Mouse (Mus musculus) layer of hippocampus, adult 18-20 months (tissue): ENCODE measurements around the gene Trmt2a. TPM values are rescaled to one million over a fixed set of nuclear protein-coding genes. Genes with fewer than 3 reads are reported as not detected.
A peak's percentile ranks its signal among the peaks of the same experiment; 100 is the strongest.
"Not testable (repeated sequence)": the region's sequence is repeated elsewhere in the genome, so short reads cannot be mapped to it uniquely, and the experiment has no call there.

Experiments
- DNase-seq, 2 experiments: peaks; one replicate each; pipeline ENCODE4 v3.0.0; 2022; ENCODE audit warnings: low spot score in 2 of 2
- microRNA-seq, 2 experiments: library from miRNA; unstranded; fragments of <30 nt; microRNA quantifications; one replicate each; pipeline ENCODE4 v1.2.0; 2021
- total RNA-seq, 2 experiments: library from RNA; stranded (reverse); gene quantifications; 2 replicates each; pipeline ENCODE4 v1.2.3; 2021

Trmt2a gene
- total RNA-seq, 2 experiments from 2014 or later: 50.7 to 53.0 TPM

DNA sequence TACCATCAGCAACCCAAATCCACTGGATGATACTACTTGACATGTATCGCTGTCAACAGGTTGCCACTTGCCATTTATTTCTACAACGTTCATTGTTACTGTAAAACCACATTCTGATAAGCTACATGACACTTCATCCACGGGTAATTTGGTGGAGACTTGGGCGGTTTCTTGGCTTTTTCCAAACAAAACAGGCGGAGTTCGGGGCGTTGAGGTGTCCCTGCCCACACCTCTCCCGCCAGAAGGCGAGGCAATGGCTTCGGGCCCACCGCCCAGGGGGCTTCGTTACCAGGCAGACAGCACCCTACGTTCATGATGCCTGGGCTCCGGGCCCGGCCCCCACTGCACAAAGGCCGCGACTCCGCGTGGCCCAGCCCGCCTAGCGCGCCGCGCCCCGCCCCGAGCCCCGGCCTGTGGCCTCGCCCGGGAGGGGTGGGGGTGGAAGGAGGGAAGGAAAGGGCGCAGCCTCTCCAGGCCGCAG lies 40.1 kb downstream of the Trmt2a start:
- peak in 1 of 2 experiments; percentile 15 for DNase-seq

DNA sequence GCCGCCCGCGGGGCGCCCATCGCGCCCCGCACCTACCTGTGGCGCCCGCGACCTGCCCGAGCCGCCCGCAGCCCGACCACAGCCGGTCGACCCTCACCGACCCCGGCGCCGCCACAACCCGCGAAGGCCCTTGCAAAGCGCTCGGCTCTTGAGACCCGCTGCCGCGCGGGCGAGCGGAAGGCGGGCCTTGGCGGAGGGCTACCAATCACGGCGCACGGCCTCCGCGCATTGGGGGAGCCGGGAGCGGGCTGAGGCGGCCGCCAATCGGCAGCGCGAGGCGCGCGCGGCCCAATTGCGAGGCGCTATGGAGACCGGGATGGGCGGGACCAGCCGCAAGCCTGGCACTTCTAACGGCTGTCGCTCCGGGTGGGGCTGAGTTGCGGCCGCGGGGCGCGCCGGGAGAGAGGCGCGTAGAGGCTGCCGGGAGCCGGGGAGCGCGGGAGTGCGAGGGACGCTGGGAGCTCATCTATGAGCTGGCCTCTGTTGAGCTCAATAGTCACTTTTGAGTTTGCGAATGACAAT lies 40.6 kb downstream of the Trmt2a start, which contains the start of gene Dgcr8:
Gene Dgcr8 (minus strand): TSS at position 180 of the 522 bp plus-strand sequence.
- peak; percentile 99 for DNase-seq

DNA sequence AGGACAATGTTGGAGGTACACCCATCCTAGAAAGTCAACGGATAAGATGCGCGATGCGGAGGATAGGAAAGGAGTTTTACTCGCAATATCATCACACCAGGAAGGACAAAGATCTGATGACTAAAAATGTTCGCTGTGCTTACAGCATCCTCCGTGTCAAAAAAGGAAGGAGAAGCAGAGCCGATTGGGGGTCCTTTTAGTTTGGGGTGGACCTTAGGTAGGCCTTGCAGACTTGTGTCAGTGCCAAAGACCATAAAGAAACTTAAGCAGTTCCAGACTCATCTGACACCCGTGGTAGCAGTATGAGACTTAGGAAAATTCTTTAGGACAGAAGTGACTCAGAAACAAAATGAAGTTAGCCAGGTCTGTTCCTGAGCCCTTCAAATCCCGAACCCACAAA lies 41.1 kb downstream of the Trmt2a start:
- DNase-seq: not testable (repeated sequence)

Small RNA genes lying within 50 kb of the gene (microRNA-seq; reads per million reads assigned to microRNA genes)
- gene Gm24572 (0 reads per million in 2 experiments), gene Mir1306 (190 to 204 reads per million in 2 experiments)

Other genes with a start within 250 kb of the Trmt2a start
- gene Dgcr6, start 195.8 kb upstream of the Trmt2a start, total RNA-seq: 10 to 100 TPM; 71.2 to 76.7 TPM
- gene Prodh, start 158.5 kb upstream of the Trmt2a start, total RNA-seq: 10 to 100 TPM; 41.1 to 45.8 TPM
- 100 to 1,000 TPM; 108 to 117 TPM for gene Rtn4r, start 121.0 kb upstream of the Trmt2a start, total RNA-seq
- not detected for gene Ccdc188, start 30.8 kb upstream of the Trmt2a start, total RNA-seq
- 10 to 100 TPM; 69.4 to 75.9 TPM for gene Zdhhc8, start 13.5 kb upstream of the Trmt2a start, total RNA-seq
- gene Ranbp1, start 53 bp downstream of the Trmt2a start, total RNA-seq: 10 to 100 TPM; 88.9 to 95.6 TPM
- gene Gm49776, start 9.6 kb downstream of the Trmt2a start, total RNA-seq: not detected
- 10 to 100 TPM; 35.7 to 43.0 TPM for gene Dgcr8, start 40.6 kb downstream of the Trmt2a start, total RNA-seq
- 100 to 1,000 TPM; 102 to 116 TPM for gene Tango2, start 99.4 kb downstream of the Trmt2a start, total RNA-seq
- 10 to 100 TPM; 33.2 to 38.6 TPM for gene Arvcf, start 99.5 kb downstream of the Trmt2a start, total RNA-seq
- 10 to 100 TPM; 15.3 to 22.4 TPM for gene Txnrd2, start 177.7 kb downstream of the Trmt2a start, total RNA-seq
- gene Comt, start 178.2 kb downstream of the Trmt2a start, total RNA-seq: 10 to 100 TPM; 78.2 to 82.4 TPM